Mouse (Mus musculus) brain, embryonic 18.5 days (tissue): ENCODE results near the gene 2010300C02Rik.
"Not testable (repeated sequence)": the region's sequence is repeated elsewhere in the genome, so short reads cannot be mapped to it uniquely, and the experiment has no call there.

Experiments
- DNase-seq: peaks from one replicate; pipeline ENCODE4 v3.0.0-alpha.2; 2012; ENCODE audit warnings: low read depth, low spot score

2010300C02Rik gene

DNA sequence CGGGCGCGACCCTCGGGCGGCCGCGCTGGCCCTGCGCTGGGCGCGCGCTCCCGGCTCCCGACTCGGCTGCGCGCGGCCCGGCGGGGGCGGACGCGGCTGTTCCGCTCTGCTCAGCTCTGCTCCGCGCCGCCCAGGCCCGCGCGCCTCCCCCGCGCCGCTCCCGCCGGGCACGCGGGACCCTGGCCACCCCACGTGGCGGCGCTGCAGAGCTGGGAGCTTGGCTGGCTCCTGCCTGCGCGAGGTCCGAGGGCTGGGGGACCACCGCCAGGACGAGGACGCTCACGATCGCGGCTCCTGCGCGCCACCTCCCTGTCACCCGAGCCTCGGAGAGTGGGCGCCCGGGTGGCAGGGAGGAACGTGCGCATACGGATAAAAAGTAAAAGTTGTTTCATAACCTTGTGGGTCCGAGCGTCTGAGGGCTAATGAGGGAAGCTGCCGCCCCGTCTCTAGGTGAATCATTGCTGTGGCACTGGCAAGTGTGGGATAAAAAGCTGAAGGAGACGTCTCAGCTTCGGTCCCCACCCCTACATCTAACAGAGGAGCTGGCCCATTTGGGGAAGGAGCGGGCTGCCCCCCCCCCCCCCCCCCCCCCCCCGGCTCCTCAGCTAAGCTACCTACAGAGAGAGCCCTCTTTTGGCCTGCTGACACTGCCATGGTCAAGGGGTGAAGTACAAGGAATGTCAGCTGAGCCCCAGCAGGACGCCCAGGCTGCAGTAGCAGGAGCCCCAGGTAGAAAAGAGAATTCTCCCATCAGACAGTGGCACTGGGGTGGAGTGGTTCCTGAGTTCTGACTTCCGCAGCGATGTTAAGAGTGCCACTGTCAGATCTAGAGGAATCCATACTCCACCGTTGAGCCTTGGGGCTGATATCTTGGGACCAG, at the start of gene 2010300C02Rik:
Gene 2010300C02Rik, minus strand, starts transcription at position 325 of the 880 bp plus-strand sequence.
- no peak for DNase-seq

- no peak for DNase-seq
These were observed 39.5 kb upstream of the 2010300C02Rik start for GRCm38 (mm10) chr1:37759407-37759806.

DNA sequence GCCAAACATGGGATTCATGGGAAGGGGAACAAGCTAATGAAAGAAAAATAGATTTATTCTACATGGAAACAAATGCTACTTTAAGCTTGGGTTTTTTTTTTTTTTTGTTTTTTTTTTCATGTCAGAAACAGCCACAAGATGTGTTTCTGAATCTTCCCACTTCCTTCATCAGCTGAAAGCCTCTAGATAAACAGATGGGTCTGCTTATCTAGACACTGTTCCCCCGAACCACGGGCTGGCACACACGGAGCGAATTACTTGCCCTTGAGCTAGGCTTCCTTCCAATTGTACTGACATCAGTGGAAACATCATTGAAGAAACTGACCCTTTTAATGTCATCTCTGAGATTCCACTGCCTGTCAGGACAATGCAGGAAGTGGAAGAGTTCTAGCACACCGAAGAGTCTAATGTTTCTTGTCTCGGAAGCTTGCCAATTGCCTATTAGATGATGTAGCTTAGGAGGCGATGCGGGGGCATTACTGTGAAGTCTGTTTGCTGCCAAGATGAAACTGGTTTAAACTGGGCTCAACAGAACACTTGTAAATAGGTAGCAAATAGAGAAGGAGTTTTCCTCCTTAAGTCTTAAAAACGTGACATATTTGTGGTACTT, 24.9 kb upstream of the 2010300C02Rik start:
- DNase-seq: no peak

DNA sequence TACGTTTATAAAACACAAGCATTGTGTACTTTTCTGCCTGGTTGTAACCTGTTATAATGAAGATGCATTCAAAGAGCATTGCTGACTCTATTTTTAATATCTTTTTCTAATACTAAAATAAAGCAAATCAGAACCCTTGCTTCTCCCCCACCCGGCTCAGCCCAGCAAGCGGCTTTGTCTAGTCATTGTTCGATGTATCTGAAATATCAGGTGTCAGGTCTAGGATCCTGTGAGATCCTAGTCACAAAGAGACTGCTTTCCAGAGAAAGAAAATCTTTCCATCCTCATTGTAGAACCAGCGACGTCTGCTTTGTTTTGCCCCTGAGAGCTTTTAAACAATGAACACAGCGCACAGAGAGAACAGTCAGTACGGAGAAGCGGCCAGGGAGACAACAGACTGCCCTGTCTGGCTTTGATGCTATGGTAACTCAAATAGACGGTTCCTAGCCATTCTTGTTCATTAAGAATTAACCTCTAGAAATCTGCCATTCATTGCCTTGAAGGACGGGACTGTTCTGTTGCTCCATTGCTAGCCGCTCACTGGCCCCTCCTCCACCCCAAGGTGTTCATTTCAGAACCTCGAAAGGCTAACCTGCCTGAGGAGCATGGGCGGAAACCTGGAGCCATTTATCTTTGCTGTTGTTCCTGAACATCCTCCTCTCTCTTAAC, 22.9 kb upstream of the 2010300C02Rik start:
- DNase-seq: no peak

DNA sequence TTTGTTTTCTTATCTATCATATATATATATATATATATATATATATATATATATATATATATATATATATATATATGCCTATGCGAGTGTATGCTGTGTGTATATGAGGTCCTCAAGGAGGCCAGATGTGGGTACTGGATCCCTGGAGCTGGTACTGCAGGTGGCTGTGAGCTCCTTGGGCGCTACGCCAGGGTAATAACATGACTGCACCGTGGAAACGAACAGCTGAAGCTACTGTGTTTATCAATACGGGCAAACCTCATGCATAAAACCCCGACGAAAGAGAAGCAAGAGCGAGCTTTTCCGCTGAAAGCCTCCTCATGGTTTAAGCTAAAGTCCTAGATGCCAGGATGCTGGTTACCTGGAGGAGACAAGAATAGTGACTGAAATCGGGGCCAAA, 22.2 kb upstream of the 2010300C02Rik start:
- DNase-seq: no peak

DNA sequence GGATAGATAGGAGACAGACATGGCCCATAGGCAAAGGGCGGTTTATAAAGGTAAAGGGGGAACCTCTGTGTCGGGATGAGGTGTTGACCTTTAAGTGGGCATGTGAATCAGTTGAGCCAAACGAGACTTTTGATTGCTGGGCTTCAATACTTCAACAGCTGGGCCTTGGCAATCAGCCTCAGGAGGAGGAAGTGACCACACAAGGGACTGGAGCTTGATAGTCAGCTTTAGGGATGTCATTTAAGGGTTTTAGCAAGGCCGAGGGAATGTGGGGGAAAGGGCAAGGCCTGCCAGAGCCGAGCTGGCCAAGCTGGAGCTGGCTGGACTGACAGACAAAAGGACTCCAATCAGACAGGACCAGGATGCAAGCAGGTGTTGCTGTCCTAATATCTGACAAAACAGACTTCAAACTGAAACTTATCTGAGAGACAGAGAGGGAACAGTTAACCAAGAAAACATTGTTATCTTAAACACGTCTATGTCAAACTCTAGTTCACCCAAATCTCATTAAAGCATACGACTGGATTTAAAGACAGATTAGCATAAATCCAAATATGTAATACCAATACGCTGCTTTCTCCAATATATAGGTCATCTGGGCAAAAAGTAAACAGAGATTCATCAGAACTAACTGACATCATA, 20.4 kb upstream of the 2010300C02Rik start:
- no peak for DNase-seq

DNA sequence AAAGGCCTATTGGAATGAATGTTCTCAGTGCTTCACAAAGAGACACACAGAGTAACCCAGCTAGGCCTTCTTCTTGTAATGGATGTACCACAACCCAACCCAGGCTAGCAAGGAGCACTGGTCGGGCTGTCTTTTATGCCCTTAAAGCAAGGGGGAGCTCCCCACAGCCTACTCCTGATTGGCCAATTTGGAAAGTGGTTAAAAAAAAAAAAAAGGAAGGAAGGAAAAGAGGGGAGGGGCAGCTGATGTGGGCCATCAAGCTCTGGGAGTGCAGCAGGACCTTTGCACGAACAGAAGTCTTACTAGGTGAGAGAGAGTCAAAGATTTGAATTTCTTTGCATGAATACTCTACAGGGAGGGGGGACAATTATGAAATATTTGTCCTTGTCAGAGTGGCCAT, 19.0 kb upstream of the 2010300C02Rik start:
- DNase-seq: no peak

GRCm38 (mm10) chr1:37737045-37737444, 17.2 kb upstream of the 2010300C02Rik start:
- no peak for DNase-seq

GRCm38 (mm10) chr1:37735932-37736331, 16.0 kb upstream of the 2010300C02Rik start:
- DNase-seq: no peak

- no peak for DNase-seq
These were observed 15.0 kb upstream of the 2010300C02Rik start for GRCm38 (mm10) chr1:37734841-37735240.

DNA sequence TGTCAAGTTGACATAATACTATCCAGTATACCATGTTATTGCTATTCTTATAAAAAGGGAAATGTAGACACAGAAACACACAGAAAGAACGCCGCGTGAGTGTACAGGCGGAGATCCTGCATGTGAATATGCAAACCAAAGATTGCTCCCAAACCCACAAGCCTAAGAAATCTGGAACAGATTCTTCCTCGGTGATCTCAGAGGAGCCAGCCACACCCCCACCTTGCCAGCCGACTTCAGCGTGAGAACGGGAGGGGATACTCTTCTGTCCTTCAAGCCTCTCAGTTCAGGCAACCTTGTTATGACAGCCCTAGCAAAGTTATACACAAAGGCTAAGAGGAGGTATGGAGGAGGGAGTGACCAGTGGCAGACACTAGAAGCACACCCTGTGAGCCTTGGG, 9.5 kb upstream of the 2010300C02Rik start:
- DNase-seq: no peak

DNA sequence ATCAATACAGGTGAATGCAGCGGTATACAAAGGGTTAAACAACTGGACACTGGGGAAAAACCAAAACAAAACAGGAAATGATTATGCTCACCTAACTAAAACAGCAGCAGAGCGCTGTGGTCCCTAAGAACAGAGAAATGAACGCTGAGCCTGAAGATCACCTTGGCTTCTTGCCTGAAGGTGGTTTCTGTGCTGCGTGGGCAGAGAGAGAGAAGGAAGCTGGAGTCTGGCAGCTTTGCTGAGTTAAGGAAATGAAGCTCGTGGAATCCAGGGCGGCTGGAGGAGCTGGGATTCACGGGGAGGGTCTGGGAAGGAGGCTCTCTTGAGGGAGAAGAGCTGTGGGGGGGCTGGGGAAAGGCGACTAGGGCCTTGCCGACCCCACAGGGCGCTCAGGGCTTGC, 8.2 kb upstream of the 2010300C02Rik start:
- no peak for DNase-seq

GRCm38 (mm10) chr1:37727186-37727585, 7.3 kb upstream of the 2010300C02Rik start:
- DNase-seq: no peak

- DNase-seq: no peak
These were observed 6.5 kb upstream of the 2010300C02Rik start for GRCm38 (mm10) chr1:37726426-37726825.

GRCm38 (mm10) chr1:37725880-37726279, 6.0 kb upstream of the 2010300C02Rik start:
- DNase-seq: no peak

- DNase-seq: no peak
These were observed 1.2 kb upstream of the 2010300C02Rik start for GRCm38 (mm10) chr1:37721092-37721491.

DNA sequence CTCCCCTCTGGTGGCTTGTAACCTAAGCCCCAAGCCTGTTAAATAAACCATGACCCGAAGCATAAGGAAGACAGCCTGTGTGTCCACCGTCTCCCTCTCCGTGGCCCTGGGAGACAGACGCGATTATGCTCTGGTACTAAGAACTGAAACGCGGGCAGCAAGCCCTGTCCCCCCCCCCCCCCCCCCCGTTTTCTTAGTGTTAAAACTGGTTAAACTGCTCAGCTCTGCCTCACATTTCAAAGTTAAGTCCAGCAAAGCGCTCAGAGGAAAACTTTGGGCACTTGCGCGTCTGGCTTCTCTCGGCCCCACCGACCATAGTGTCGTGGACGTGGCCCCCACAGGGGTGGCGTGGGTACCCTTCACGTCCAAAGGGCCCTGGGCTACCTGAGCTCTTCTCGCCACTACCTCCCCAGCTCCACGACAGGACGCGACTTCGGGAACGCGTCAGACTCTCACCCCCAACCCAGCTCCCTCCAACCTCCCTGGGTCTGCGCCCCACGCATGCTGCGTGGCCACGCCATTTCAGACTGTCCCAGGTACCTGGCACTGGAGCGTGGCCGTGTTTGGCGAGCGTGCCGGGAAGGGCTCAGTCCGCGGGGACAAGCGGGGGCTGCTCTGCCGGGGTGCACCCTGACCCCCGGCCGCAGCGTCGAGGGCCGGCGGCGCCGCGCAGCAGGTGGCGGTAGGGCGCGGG, 708 bp downstream of the 2010300C02Rik start:
- DNase-seq: no peak

DNA sequence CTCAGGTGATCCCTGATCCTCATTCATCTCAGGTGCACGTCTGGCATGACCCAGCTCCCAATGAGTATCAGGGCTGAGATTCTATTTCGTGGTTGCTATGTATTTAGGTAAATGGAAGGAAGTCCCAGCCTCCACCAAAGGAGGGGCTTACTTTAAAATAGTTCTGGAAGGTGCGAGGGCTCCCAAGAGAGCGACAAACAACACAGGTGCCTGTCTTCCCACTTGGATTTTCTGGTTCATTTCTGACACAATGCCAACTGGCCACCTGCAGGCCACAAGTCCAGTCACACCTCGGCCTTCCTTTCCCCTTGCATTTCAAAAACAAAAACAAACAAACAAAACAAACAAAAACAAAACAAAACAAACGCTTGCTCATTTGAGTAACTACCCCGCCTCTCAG, 1.4 kb downstream of the 2010300C02Rik start:
- no peak for DNase-seq

DNA sequence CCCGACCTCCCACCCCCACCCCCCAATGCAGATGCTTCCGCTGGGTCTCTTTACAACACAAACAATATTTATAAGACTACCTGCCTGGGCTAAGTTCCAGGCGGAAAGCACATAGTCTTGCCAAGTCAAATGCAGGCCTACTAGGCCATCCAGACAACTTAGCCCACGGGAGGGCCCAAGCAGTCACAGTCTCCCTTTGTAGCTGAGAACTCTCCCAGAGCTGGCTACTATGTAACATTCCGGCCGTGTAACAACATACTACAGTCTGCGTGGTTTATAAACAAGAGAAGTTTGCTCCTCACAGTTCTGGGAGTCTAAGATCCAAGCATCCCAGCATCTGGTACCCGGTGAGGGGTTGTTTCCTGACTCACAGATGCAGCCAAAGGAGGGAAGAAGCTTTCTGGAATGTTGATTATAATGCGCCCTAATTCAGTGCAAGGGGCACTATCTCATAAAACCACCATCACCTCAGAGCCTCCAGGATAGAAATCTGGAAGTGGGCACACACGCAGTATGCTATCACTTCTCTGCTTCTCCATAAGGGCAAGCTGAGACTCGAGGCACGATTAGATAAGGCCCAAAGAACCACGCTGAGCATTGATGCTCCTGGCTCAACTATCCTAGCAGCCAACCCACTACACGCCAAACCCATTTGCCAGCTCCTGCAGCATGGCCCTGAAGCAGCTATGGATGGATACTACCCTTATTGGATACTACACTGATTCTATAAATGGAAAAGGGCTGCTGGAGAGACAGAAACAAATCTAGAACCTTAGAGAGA, 2.3 kb downstream of the 2010300C02Rik start:
- no peak for DNase-seq

- not testable (repeated sequence) for DNase-seq
These were observed 7.5 kb downstream of the 2010300C02Rik start for GRCm38 (mm10) chr1:37712357-37712737.
